Mouse (Mus musculus): ENCODE results near the gene Mrpl10. TPM values are rescaled to one million over a fixed set of nuclear protein-coding genes. Genes with fewer than 3 reads are reported as not detected.

The Mrpl10 gene
- polyA plus RNA-seq (2016; fragmentation: Nextera tagmentation; extraction: Ambion mirVana), result 84.6 and 88.3 TPM in 2 replicates

- Histone ChIP-seq H3K4me1 (peaks cover 22% of the 10 kb centered on the region), H3K27me3 (ENCODE audit: poor library complexity, severe bottlenecking) (no peaks in the 10 kb centered on the region), H3K4me3 (peak within 1 kb of the TSS; percentile 83), H3K36me3 (replicated peaks) (peaks cover 27% of the 10 kb centered on the region), H3K9me3 (no peaks in the 10 kb centered on the region; the same call in 1 of the 2 replicates), H3K27ac (peak within 1 kb of the TSS; percentile 88)
- WGBS, result under 1% methylated on average over 48 of the region's 48 CpGs
- peak; percentile 91 for DNase-seq (ENCODE audit: extremely low spot score, low spot score)
These were observed at the start of gene Mrpl10, which contains the start of gene Lrrc46 for GRCm38 (mm10) chr11:97041022-97041899. Gene Mrpl10 (plus strand): TSS chr11:97041560. Gene Lrrc46 (minus strand): TSS chr11:97041407.

- no peaks in the 10 kb centered on the region for H3K36me3 ChIP-seq (replicated peaks)
- peaks cover 87% of the 10 kb centered on the region for H3K27me3 ChIP-seq (ENCODE audit: poor library complexity, severe bottlenecking)
- peak overlapping the region; percentile 8; the same call in 1 of the 2 replicates for H3K27ac ChIP-seq
- no peak for DNase-seq (ENCODE audit: extremely low spot score, low spot score)
- H3K4me3 ChIP-seq, result no peak overlapping the region
- WGBS, result 58% methylated on average over 8 of the region's 8 CpGs
- peaks cover 68% of the 10 kb centered on the region for H3K4me1 ChIP-seq
- no peaks in the 10 kb centered on the region for H3K9me3 ChIP-seq
These were observed 48.5 kb upstream of the Mrpl10 start for GRCm38 (mm10) chr11:96992722-96993311.

- H3K27me3 ChIP-seq (ENCODE audit: poor library complexity, severe bottlenecking), result peaks cover 87% of the 10 kb centered on the region
These were observed 46.3 kb upstream of the Mrpl10 start for GRCm38 (mm10) chr11:96995031-96995430.

GRCm38 (mm10) chr11:96995836-96996772 lies 45.3 kb upstream of the Mrpl10 start:
- WGBS, result 73% methylated on average over 15 of the region's 15 CpGs
- Histone ChIP-seq H3K36me3 (replicated peaks) (no peaks in the 10 kb centered on the region), H3K9me3 (no peaks in the 10 kb centered on the region), H3K27me3 (ENCODE audit: poor library complexity, severe bottlenecking) (peaks cover 97% of the 10 kb centered on the region), H3K4me1 (peaks cover 75% of the 10 kb centered on the region), H3K4me3 (no peak overlapping the region), H3K27ac (peak overlapping the region; percentile 87; the same call in 1 of the 2 replicates)
- DNase-seq (ENCODE audit: extremely low spot score, low spot score), result no peak

More at GRCm38 (mm10) chr11:96995031-96995430, 46.3 kb upstream of the Mrpl10 start:
- Histone ChIP-seq H3K36me3 (replicated peaks) (no peaks in the 10 kb centered on the region), H3K4me1 (peaks cover 67% of the 10 kb centered on the region), H3K4me3 (0 out of 2 replicates have a peak overlapping the region, but pooled peaks have one; percentile 1), H3K27ac (0 out of 2 replicates have a peak overlapping the region, but pooled peaks have one; percentile 42), H3K9me3 (no peaks in the 10 kb centered on the region)
- 15% methylated on average over 5 of the region's 5 CpGs for WGBS
- no peak for DNase-seq (ENCODE audit: extremely low spot score, low spot score)

- Histone ChIP-seq H3K27me3 (ENCODE audit: poor library complexity, severe bottlenecking) (peaks cover 98% of the 10 kb centered on the region), H3K4me1 (peaks cover 78% of the 10 kb centered on the region), H3K27ac (peak overlapping the region; percentile 87), H3K36me3 (replicated peaks) (no peaks in the 10 kb centered on the region), H3K4me3 (peak overlapping the region; percentile 52), H3K9me3 (no peaks in the 10 kb centered on the region)
- 6% methylated on average over 17 of the region's 17 CpGs for WGBS
- DNase-seq (ENCODE audit: extremely low spot score, low spot score), result no peak
These were observed 44.5 kb upstream of the Mrpl10 start for GRCm38 (mm10) chr11:96996773-96997379.

GRCm38 (mm10) chr11:96997380-96997956 lies 43.9 kb upstream of the Mrpl10 start:
- peaks cover 73% of the 10 kb centered on the region for H3K4me1 ChIP-seq
- under 1% methylated on average over 30 of the region's 30 CpGs for WGBS
- DNase-seq (ENCODE audit: extremely low spot score, low spot score), result peak; percentile 75
- peak overlapping the region; percentile 52 for H3K4me3 ChIP-seq
- no peaks in the 10 kb centered on the region for H3K36me3 ChIP-seq (replicated peaks)
- no peaks in the 10 kb centered on the region for H3K9me3 ChIP-seq
- peak overlapping the region; percentile 87 for H3K27ac ChIP-seq
- H3K27me3 ChIP-seq (ENCODE audit: poor library complexity, severe bottlenecking), result peaks cover 98% of the 10 kb centered on the region

- Histone ChIP-seq H3K4me1 (peaks cover 37% of the 10 kb centered on the region), H3K36me3 (replicated peaks) (no peaks in the 10 kb centered on the region), H3K27ac (0 out of 2 replicates have a peak overlapping the region, but pooled peaks have one; percentile 17), H3K4me3 (no peak overlapping the region), H3K27me3 (ENCODE audit: poor library complexity, severe bottlenecking) (peaks cover 81% of the 10 kb centered on the region), H3K9me3 (no peaks in the 10 kb centered on the region)
- DNase-seq (ENCODE audit: extremely low spot score, low spot score), result no peak
- 41% methylated on average over 5 of the region's 5 CpGs for WGBS
These were observed 38.2 kb upstream of the Mrpl10 start for GRCm38 (mm10) chr11:97003170-97003569.

GRCm38 (mm10) chr11:97007093-97007794 lies 34.1 kb upstream of the Mrpl10 start:
- Histone ChIP-seq H3K27ac (no peak overlapping the region), H3K27me3 (ENCODE audit: poor library complexity, severe bottlenecking) (peaks cover 81% of the 10 kb centered on the region), H3K4me1 (peaks cover 38% of the 10 kb centered on the region), H3K36me3 (replicated peaks) (no peaks in the 10 kb centered on the region), H3K4me3 (no peak overlapping the region), H3K9me3 (no peaks in the 10 kb centered on the region)
- whole genome bisulfite sequencing, result 81% methylated on average over 9 of the region's 9 CpGs
- no peak for DNase-seq (ENCODE audit: extremely low spot score, low spot score)

GRCm38 (mm10) chr11:97009198-97009790 lies 32.1 kb upstream of the Mrpl10 start:
- peak overlapping the region; percentile 6; the same call in 1 of the 2 replicates for H3K27ac ChIP-seq
- peaks cover 36% of the 10 kb centered on the region for H3K4me1 ChIP-seq
- WGBS, result 64% methylated on average over 8 of the region's 8 CpGs
- no peaks in the 10 kb centered on the region for H3K9me3 ChIP-seq
- H3K27me3 ChIP-seq (ENCODE audit: poor library complexity, severe bottlenecking), result peaks cover 81% of the 10 kb centered on the region
- H3K36me3 ChIP-seq (replicated peaks), result no peaks in the 10 kb centered on the region
- no peak overlapping the region for H3K4me3 ChIP-seq
- DNase-seq (ENCODE audit: extremely low spot score, low spot score), result no peak

- H3K27ac ChIP-seq, result no peak within 1 kb of the TSS
- H3K4me1 ChIP-seq, result peaks cover 33% of the 10 kb centered on the region
- 37% methylated on average over 8 of the region's 8 CpGs for WGBS
- DNase-seq (ENCODE audit: extremely low spot score, low spot score), result no peak
- peaks cover 100% of the 10 kb centered on the region for H3K27me3 ChIP-seq (ENCODE audit: poor library complexity, severe bottlenecking)
- H3K4me3 ChIP-seq, result no peak within 1 kb of the TSS
- H3K9me3 ChIP-seq, result no peaks in the 10 kb centered on the region
- H3K36me3 ChIP-seq (replicated peaks), result no peaks in the 10 kb centered on the region
These were observed 28.2 kb upstream of the Mrpl10 start, which contains the start of gene Sp6 for GRCm38 (mm10) chr11:97013121-97013670. Gene Sp6 (plus strand): TSS chr11:97013394.

Data from forebrain, embryonic 10.5 days (tissue).